ENCODE assay signal across 18 mouse cellular contexts in genomic region chr2:14829451-14829850, GRCm38 (mm10).
DNase-seq lines count a peak whose midpoint lies in the region; ATAC-seq lines count a peak whose summit lies in the region.
"Had no signal": no experiment of that assay in that cellular context is flagged by ENCODE, and none has a peak within 500 bp of the region (broad histone marks: within the 10 kb centered on the region; RNA-seq: fewer than 3 reads in every experiment).

No protein-coding gene starts in this region.

- peak overlapping the region; percentile 39; the same call in 1 of the 2 replicates for H3K27ac ChIP-seq in heart, embryonic 13.5 days (replicated peaks)
- H3K27ac ChIP-seq: embryonic facial prominence, embryonic 10.5 days; forebrain, embryonic 13.5 days; hindbrain, embryonic 13.5 days; hindbrain, postnatal 0 days had no signal

- H3K4me3 ChIP-seq in heart, embryonic 13.5 days = no peak overlapping the region
- H3K4me3 ChIP-seq: embryonic facial prominence, embryonic 10.5 days; forebrain, embryonic 13.5 days; hindbrain, embryonic 13.5 days had no signal

- no peaks in the 10 kb centered on the region for H3K36me3 ChIP-seq in heart, embryonic 13.5 days
- H3K36me3 ChIP-seq: embryonic facial prominence, embryonic 10.5 days; hindbrain, embryonic 13.5 days had no signal

- H3K4me2 ChIP-seq in heart, embryonic 13.5 days = no peak overlapping the region
- H3K4me2 ChIP-seq: forebrain, embryonic 13.5 days; hindbrain, embryonic 13.5 days had no signal

- no peaks in the 10 kb centered on the region for H3K27me3 ChIP-seq in heart, embryonic 13.5 days (replicated peaks)
- H3K27me3 ChIP-seq: forebrain, embryonic 13.5 days; hindbrain, embryonic 13.5 days had no signal

- peaks cover 48% of the 10 kb centered on the region for H3K4me1 ChIP-seq in heart, embryonic 13.5 days

- no peak overlapping the region for H3K9ac ChIP-seq in heart, embryonic 13.5 days
- H3K9ac ChIP-seq: forebrain, embryonic 13.5 days; forebrain, postnatal 0 days; hindbrain, embryonic 13.5 days had no signal

- H3K9me3 ChIP-seq in heart, embryonic 13.5 days = no peaks in the 10 kb centered on the region
- H3K9me3 ChIP-seq: embryonic facial prominence, embryonic 10.5 days; forebrain, embryonic 13.5 days; hindbrain, embryonic 13.5 days had no signal

- peak; percentile 75 for DNase-seq in adrenal gland, adult 2 months
- DNase-seq in adrenal gland, adult 18-20 months (ENCODE audit: low spot score in 2 of 2) = no peak
- DNase-seq in heart, adult 18-20 months = no peak
- peak; percentile 11 for DNase-seq in lung, postnatal 36 days
- DNase-seq in lung, postnatal 4 days = no peak
- DNase-seq in cerebellum, postnatal 36 days = no peak
- DNase-seq: cerebellum, adult 11-12 months; cerebellum, adult 9-11 months; forebrain, postnatal 0 days; gastrocnemius, postnatal 14 days; heart, postnatal 14 days; kidney, adult 11 months; kidney, adult 9 months had no signal

- no peak for ATAC-seq in heart, embryonic 13.5 days (ENCODE audit: extremely low read depth, insufficient number of reproducible peaks, low FRiP score, low TSS enrichment)
- ATAC-seq: forebrain, embryonic 13.5 days; forebrain, postnatal 0 days; hindbrain, postnatal 0 days had no signal

- WGBS in heart, embryonic 13.5 days = 58% methylated on average over 3 of the region's 3 CpGs

Comparison
In these comparisons a context has a peak if more than half of its experiments do, and no peak if none do; other contexts are left out.
1. DNase-seq: peak in adrenal gland, adult 2 months (single experiment) and lung, postnatal 36 days (single experiment); none in adrenal gland, adult 18-20 months (0 of 2), heart, adult 18-20 months (0 of 2), lung, postnatal 4 days (0 of 2) and cerebellum, postnatal 36 days (0 of 2).